Mouse (Mus musculus) hindbrain, embryonic 11.5 days (tissue): ENCODE measurements around the gene Treh. TPM values are rescaled to one million over a fixed set of nuclear protein-coding genes. Genes with fewer than 3 reads are reported as not detected.

Experiments used
- ATAC-seq: fragments of 200-750 bp; cut with Nextera tagmentation; 2 replicates; pipeline ENCODE4 v1.8.0; 2017; ENCODE audit warnings: mild to moderate bottlenecking, moderate TSS enrichment, moderate library complexity; ENCODE audit not compliant: low FRiP score
- DNase-seq: peaks from one replicate; pipeline ENCODE4 v3.0.0-alpha.2; 2015; ENCODE audit warnings: low spot score
- H3K27ac ChIP-seq: fragments of 300-500 bp; sonication (generic); 2 replicates; pipeline ENCODE4 v1.5.1; 2014; ENCODE audit warnings: mild to moderate bottlenecking, low read depth, low read length
- H3K27me3 ChIP-seq: fragments of 300-500 bp; sonication (generic); 2 replicates; pipeline ENCODE4 v1.6.1; 2014; ENCODE audit warnings: mild to moderate bottlenecking, low read length, moderate library complexity, mixed read lengths; ENCODE audit not compliant: control insufficient read depth, insufficient read depth
- H3K36me3 ChIP-seq: fragments of 300-500 bp; sonication (generic); 2 replicates; pipeline ENCODE4 v1.6.1; 2014; ENCODE audit warnings: mild to moderate bottlenecking, low read length, moderate library complexity, mixed read lengths; ENCODE audit not compliant: control insufficient read depth, insufficient read depth
- H3K4me1 ChIP-seq: fragments of 300-500 bp; sonication (generic); replicated peaks from 2 replicates; pipeline ENCODE4 v1.6.1; 2014; ENCODE audit warnings: low read length, mixed read lengths; ENCODE audit not compliant: control insufficient read depth, insufficient read depth
- H3K4me2 ChIP-seq: fragments of 300-500 bp; sonication (generic); replicated peaks from 2 replicates; pipeline ENCODE4 v1.6.1; 2014; ENCODE audit warnings: mild to moderate bottlenecking, low read depth, low read length
- H3K4me3 ChIP-seq: fragments of 300-500 bp; sonication (generic); 2 replicates; pipeline ENCODE4 v1.5.1; 2014; ENCODE audit warnings: low read depth, low read length
- H3K9ac ChIP-seq: fragments of 300-500 bp; sonication (generic); 2 replicates; pipeline ENCODE4 v1.6.1; 2014; ENCODE audit warnings: low read depth, low read length
- H3K9me3 ChIP-seq: fragments of 300-500 bp; sonication (generic); 2 replicates; pipeline ENCODE4 v1.6.1; 2016; ENCODE audit warnings: low read length; ENCODE audit not compliant: control insufficient read depth
- WGBS: fragments of 180-500 bp; shearing (Covaris S2); extraction: QIAGEN DNeasy Blood & Tissue Kit; methylation state at CpG from one replicate; pipeline ENCODE4 v1.1.7; 2014; 5-methylcytosine and 5-hydroxymethylcytosine counted together
- polyA plus RNA-seq: library from polyadenylated mRNA; unstranded; fragments of >200 nt; fragmentation: Nextera tagmentation; extraction: Ambion mirVana; gene quantifications from 2 replicates; pipeline ENCODE4 v1.2.1, GENCODE M21; 2014

Gene Treh
- polyA plus RNA-seq, 1 experiment from 2014 or later, result not detected

DNA sequence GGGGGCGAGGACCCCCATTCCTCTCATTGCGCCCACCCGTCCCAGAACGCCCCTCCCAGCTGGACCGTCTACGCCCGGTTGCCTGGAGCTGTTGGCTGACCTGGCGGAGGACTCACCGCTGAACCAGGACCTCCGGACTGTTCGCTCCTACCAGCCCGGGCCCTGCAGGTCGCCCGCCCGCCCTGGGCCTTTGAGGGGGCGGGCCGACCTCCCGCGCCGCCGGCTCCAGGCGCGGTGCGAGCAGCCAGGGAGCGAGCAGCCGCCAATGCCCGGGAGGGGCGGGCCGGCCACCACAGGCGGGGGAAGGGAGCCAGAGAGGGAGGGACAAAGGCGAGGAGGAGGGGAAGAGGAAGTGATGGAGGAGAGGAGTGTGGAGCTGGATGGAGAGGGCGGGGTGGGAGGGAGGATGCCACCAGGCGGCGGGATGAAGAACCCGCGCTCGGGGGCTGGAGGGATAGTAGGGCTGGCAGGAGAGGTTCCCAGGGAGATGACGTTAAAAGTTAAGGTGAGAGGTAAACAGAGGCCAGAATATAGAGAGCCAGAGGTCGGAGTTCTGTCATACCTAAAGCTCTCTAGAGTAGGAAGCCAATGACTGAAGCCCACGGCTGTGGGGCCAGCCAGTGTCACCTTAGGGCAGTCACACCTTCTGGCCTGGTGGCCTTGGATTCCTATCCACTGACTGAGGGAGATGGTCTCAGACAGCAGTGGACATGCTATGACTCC is 48.3 kb downstream of the Treh start:
- peak overlapping the region; percentile 76 for H3K27ac ChIP-seq
- WGBS, result 1% methylated on average over 36 of the region's 40 CpGs
- no peaks in the 10 kb centered on the region for H3K9me3 ChIP-seq
- no peaks in the 10 kb centered on the region for H3K27me3 ChIP-seq
- H3K4me2 ChIP-seq, result peak overlapping the region; percentile 52
- peak overlapping the region; percentile 59 for H3K4me3 ChIP-seq
- H3K4me1 ChIP-seq, result peaks cover 14% of the 10 kb centered on the region; the same call in 1 of the 2 replicates
- peak overlapping the region; percentile 85 for H3K9ac ChIP-seq
- DNase-seq, result peak; percentile 85
- peak; percentile 84 for ATAC-seq
- no peaks in the 10 kb centered on the region for H3K36me3 ChIP-seq

DNA sequence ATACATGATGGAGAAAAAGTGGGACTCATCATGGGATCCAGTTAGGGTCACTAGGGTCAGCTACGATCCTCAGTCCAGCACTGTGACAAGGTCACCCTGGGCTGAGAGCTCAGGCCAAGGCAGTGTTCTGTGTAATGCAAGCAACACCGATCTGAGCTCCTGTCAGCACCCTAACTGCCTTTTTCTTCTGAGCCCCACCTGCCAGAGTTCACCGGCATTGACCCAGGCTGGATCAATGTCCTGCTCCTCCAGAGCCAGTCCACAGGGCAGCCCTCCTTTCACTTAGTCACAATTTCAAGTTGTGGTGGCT is 48.8 kb downstream of the Treh start:
- DNase-seq (no peak), ATAC-seq (peak; percentile 18)
- Histone ChIP-seq H3K27ac (0 out of 2 replicates have a peak overlapping the region, but pooled peaks have one; percentile 76), H3K27me3 (no peaks in the 10 kb centered on the region), H3K9ac (peak overlapping the region; percentile 85; the same call in 1 of the 2 replicates), H3K4me3 (no peak overlapping the region; the same call in 1 of the 2 replicates), H3K4me2 (peak overlapping the region; percentile 52; the same call in 1 of the 2 replicates), H3K9me3 (no peaks in the 10 kb centered on the region), H3K36me3 (no peaks in the 10 kb centered on the region), H3K4me1 (peaks cover 16% of the 10 kb centered on the region; the same call in 1 of the 2 replicates)
- WGBS, result 84% methylated on average over 3 of the region's 3 CpGs

DNA sequence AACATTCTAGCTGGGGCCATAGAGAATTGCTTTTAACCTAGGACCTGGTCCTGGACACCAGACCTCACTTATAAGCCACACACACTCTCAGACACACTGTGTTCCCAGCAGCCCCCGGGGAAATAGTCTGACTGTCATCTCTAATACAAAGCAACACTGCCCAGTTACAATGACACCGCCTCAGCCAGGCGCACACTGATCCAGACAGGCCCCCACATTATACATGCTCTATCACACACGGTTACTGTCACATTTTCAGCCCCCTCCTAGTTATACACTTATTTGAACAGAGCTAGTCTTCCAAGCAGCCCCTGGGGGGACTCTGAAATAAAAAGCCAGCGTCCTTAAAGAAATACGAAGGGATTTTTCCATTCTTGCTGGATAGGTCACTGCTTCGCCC is 49.5 kb downstream of the Treh start:
- peak; percentile 32 for DNase-seq
- H3K9ac ChIP-seq, result no peak overlapping the region
- H3K27ac ChIP-seq, result peak overlapping the region; percentile 73
- H3K9me3 ChIP-seq, result no peaks in the 10 kb centered on the region
- no peaks in the 10 kb centered on the region for H3K36me3 ChIP-seq
- H3K4me2 ChIP-seq, result no peak overlapping the region
- WGBS, result 71% methylated on average over 7 of the region's 7 CpGs
- H3K4me1 ChIP-seq, result peaks cover 16% of the 10 kb centered on the region; the same call in 1 of the 2 replicates
- no peak for ATAC-seq
- no peak overlapping the region for H3K4me3 ChIP-seq
- H3K27me3 ChIP-seq, result no peaks in the 10 kb centered on the region

DNA sequence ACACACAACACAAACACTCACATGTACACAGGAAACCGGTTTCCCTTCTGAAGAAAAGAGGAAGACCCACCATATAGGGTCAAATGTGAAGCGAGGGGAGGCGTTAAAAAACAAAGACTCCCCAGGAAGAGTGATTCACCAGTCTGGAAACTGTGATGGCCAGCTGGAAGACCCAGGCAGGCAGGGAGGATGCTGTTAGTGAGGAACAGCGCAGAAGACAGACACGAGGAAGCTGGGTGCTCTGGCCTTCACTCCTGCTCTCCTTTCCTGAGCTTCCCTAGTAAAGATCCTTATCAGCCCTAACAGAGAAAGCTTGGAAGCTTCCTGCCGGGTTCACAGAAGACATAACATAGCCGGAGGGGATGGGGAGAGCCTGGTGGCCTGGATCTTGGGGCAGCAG is 50.0 kb downstream of the Treh start:
- Histone ChIP-seq H3K27ac (peak overlapping the region; percentile 73), H3K9ac (no peak overlapping the region)

DNA sequence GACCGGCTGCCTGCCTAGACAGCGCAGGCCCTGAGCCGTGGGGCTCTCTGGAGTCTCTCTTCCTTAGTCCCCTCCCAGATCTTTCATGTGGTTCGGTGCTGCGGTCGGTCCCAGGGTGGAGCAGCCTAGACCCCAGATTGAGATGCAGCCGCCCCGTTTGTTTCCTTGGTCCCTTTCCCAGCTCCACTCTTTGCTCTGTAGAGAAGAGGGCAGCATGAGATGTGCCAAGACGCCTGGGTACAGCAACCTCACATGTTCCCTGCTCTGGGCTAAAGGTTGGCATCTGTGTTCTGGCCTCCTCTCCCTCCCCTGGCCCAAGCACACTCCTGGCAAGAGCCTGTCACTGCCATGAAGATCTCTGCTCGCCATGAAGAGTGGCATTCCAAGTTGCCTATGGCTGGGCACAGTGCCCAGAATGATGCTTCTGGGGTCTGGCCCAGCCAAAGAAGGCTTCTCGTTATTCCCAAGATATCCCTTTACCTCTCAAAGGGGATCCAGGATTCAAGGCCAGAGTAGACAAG is 50.5 kb downstream of the Treh start:
- Histone ChIP-seq H3K4me3 (no peak overlapping the region), H3K9me3 (no peaks in the 10 kb centered on the region), H3K36me3 (no peaks in the 10 kb centered on the region), H3K9ac (no peak overlapping the region), H3K27me3 (no peaks in the 10 kb centered on the region), H3K27ac (peak overlapping the region; percentile 73), H3K4me2 (no peak overlapping the region), H3K4me1 (peaks cover 16% of the 10 kb centered on the region; the same call in 1 of the 2 replicates)
- 80% methylated on average over 10 of the region's 11 CpGs for WGBS
- DNase-seq (no peak), ATAC-seq (no peak)

More for the DNA sequence above, 50.0 kb downstream of the Treh start:
- DNase-seq (no peak), ATAC-seq (no peak)
- Histone ChIP-seq H3K9me3 (no peaks in the 10 kb centered on the region), H3K4me1 (peaks cover 16% of the 10 kb centered on the region; the same call in 1 of the 2 replicates), H3K4me3 (no peak overlapping the region), H3K27me3 (no peaks in the 10 kb centered on the region), H3K36me3 (no peaks in the 10 kb centered on the region), H3K4me2 (no peak overlapping the region)
- 47% methylated on average over 7 of the region's 7 CpGs for WGBS

DNA sequence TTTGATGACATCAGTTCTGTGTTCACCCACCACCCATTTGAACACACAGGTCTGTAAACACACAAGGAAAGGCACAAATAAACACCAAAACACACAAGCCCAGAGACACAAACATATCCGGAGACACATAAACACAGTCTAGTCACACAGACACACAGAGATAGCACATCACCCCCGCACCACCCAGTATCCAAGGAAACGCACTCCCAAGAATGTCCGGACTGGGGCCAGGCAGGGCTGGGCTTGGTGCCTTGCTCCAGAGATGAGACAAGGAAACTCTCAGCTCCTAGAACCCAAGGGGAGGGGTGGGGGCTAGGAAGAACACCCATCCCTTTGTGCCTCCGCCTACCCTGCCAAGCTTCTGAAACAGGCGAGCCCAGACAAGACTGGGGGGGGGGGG is 51.2 kb downstream of the Treh start:
- H3K4me3 ChIP-seq, result no peak overlapping the region
- no peak overlapping the region for H3K4me2 ChIP-seq
- H3K27ac ChIP-seq, result 0 out of 2 replicates have a peak overlapping the region, but pooled peaks have one; percentile 10
- H3K36me3 ChIP-seq, result no peaks in the 10 kb centered on the region
- 44% methylated on average over 6 of the region's 6 CpGs for WGBS
- H3K9ac ChIP-seq, result no peak overlapping the region
- no peaks in the 10 kb centered on the region for H3K27me3 ChIP-seq
- H3K4me1 ChIP-seq, result peaks cover 16% of the 10 kb centered on the region; the same call in 1 of the 2 replicates
- ATAC-seq (no peak), DNase-seq (peak; percentile 41)
- no peaks in the 10 kb centered on the region for H3K9me3 ChIP-seq

DNA sequence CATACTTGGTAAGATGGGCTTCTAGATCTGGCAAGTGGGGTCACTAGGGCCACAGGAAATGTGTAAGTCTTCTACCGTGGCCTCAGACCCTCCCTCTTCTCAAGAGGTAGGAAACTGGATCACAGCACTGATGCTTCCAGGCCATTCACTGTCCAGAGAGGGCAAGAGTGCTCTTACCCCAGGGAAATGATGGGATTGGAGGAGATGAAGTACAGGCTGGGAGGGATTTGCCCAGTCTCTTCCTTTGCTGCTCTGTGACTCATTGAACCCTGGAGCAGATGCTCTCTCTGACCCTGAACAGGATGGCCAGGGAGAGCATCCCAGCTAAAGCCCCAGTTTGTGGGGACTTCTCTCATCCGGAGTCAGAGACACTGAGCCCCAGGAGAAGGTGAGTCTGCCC is 51.6 kb downstream of the Treh start:
- H3K36me3 ChIP-seq, result no peaks in the 10 kb centered on the region
- no peak overlapping the region for H3K4me2 ChIP-seq
- ATAC-seq, result no peak
- no peaks in the 10 kb centered on the region for H3K27me3 ChIP-seq
- peaks cover 16% of the 10 kb centered on the region; the same call in 1 of the 2 replicates for H3K4me1 ChIP-seq
- H3K27ac ChIP-seq, result peak overlapping the region; percentile 4; the same call in 1 of the 2 replicates
- H3K9me3 ChIP-seq, result no peaks in the 10 kb centered on the region
- no peak for DNase-seq
- H3K4me3 ChIP-seq, result no peak overlapping the region
- WGBS, result 37% methylated on average over 2 of the region's 2 CpGs
- no peak overlapping the region for H3K9ac ChIP-seq

DNA sequence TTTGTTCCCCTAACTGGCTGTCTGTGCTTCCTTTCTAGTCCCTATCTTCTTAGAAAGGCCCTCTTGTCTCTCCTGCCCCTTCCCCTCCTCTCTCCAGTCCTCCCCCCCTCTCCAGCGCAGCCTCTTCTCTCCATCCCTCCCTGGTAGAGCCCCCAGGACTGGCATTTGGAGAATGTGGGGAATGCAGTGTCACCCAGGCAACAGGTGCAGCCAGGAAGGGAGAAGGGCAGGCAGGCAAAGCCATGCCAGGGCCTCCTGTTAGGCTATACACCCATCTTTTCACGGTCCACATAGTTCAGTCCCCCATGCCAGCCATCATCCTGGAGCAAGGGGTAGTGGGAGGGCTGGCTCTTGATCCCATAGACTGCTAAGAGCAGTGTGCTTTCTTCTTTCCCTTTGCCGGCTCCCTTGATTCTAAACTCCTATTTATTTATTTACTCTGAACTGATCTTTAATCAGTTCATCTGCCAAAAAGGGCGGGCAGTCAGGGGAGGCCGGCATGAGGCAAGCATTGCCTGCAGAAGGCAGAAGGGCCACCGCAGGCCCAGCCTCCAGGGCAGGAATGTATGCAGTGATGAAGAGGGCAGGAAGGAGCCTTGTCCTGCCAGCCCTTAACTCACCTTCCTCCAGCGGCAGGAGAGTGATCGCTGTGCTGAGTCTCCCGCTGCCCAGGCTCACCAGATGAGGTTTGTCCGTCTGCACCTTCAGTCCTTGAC is 53.6 kb downstream of the Treh start:
- Histone ChIP-seq H3K27me3 (no peaks in the 10 kb centered on the region), H3K9ac (peak overlapping the region; percentile 15; the same call in 1 of the 2 replicates), H3K27ac (peak overlapping the region; percentile 24), H3K4me2 (no peak overlapping the region), H3K36me3 (no peaks in the 10 kb centered on the region), H3K4me1 (peaks cover 11% of the 10 kb centered on the region; the same call in 1 of the 2 replicates), H3K9me3 (no peaks in the 10 kb centered on the region), H3K4me3 (no peak overlapping the region)
- no peak for ATAC-seq
- WGBS, result 51% methylated on average over 10 of the region's 10 CpGs
- DNase-seq, result no peak
